Mouse (Mus musculus) myocyte (in vitro differentiated cells): ENCODE measurements at regions not wholly inside any gene's neighbourhood (a gene's known extent, or its start where the extent isn't known, plus 50 kb on each side); places are given as distances from the start of the nearest gene placed in this dataset.

Experiments
- MAX ChIP-seq: IDR thresholded peaks from one replicate; pipeline ENCODE4 v1.6.1; 2011; ENCODE audit warnings: low read depth, mild to moderate bottlenecking, control low read depth
- POLR2A ChIP-seq: IDR thresholded peaks from one replicate; pipeline ENCODE4 v1.6.1; 2011; ENCODE audit warnings: low read depth, mild to moderate bottlenecking, control low read depth, moderate library complexity; ENCODE audit not compliant: insufficient read length
- POLR2AphosphoS2 ChIP-seq: IDR thresholded peaks from one replicate; pipeline ENCODE4 v1.6.1; 2011; ENCODE audit warnings: low read depth, control low read depth; ENCODE audit not compliant: insufficient read length

DNA sequence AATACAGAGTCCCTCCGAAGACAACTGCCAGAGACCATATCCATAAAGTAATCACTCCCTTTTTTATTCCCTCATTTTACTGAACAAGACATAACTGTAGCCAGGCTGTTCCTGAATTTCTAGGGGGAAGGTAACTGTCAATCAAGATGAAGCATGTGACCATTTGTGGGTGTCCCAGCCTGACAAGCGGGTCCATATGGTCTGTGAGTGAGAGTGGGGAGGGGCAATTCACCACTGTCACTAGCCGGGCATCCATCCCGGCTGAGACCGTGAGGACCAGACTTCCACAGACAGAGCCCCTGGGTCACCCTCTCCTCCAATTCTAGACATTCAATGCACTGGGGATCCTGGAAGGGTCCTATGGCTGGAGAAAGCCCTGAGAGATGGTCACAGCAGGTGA is 54.6 kb downstream of the Gm11733 start:
- TF ChIP-seq POLR2A = no peak
- TF ChIP-seq POLR2AphosphoS2 = no peak
- no peak for TF ChIP-seq MAX
